In genomic region chr17:35834696-35835422, GRCm38 (mm10) we compare ENCODE assay signal across 8 mouse cellular contexts. TPM values are rescaled to one million over a fixed set of nuclear protein-coding genes. Genes with fewer than 3 reads are reported as not detected.
DNase-seq lines count a peak whose midpoint lies in the region; ATAC-seq and TF ChIP-seq lines count a peak whose summit lies in the region.

No protein-coding gene starts in this region.

- no peak for TF ChIP-seq POLR2A in thymus, adult 2 months (IDR thresholded peaks at IDR 0.05; ENCODE audit: control insufficient read depth, extremely low read depth, insufficient read depth, low read length, poor library complexity)
- no peak for TF ChIP-seq POLR2A in kidney, adult 2 months (IDR thresholded peaks at IDR 0.05; ENCODE audit: low read depth, low read length)

- H3K36me3 ChIP-seq in thymus, adult 2 months (ENCODE audit: control insufficient read depth, insufficient read depth, low read length) = peaks cover 39% of the 10 kb centered on the region
- peaks cover 39% of the 10 kb centered on the region for H3K36me3 ChIP-seq in hindbrain, embryonic 15.5 days
- H3K36me3 ChIP-seq in midbrain, embryonic 12.5 days = peaks cover 54% of the 10 kb centered on the region
- peaks cover 3% of the 10 kb centered on the region; the same call in 1 of the 2 replicates for H3K36me3 ChIP-seq in kidney, adult 2 months (ENCODE audit: control insufficient read depth, insufficient read depth, low read length)

- TF ChIP-seq CTCF in thymus, adult 2 months (IDR thresholded peaks at IDR 0.05; ENCODE audit: borderline replicate concordance, control insufficient read depth, extremely low read depth, insufficient read depth, low read length, poor library complexity) = no peak
- no peak for TF ChIP-seq CTCF in kidney, adult 2 months (conservative IDR thresholded peaks at IDR 0.05; ENCODE audit: insufficient read depth, insufficient read length, low read depth, low read length)

- H3K9me3 ChIP-seq in hindbrain, embryonic 15.5 days = no peaks in the 10 kb centered on the region
- H3K9me3 ChIP-seq in midbrain, embryonic 12.5 days = no peaks in the 10 kb centered on the region

- 76% methylated on average over 26 of the region's 26 CpGs for WGBS in thymus, adult 2 months
- WGBS in hindbrain, embryonic 15.5 days = 70% methylated on average over 26 of the region's 26 CpGs
- WGBS in midbrain, embryonic 12.5 days = 80% methylated on average over 26 of the region's 26 CpGs
- WGBS in kidney, adult 2 months = 57% methylated on average over 26 of the region's 26 CpGs

- H3K4me1 ChIP-seq in thymus, adult 2 months (replicated peaks; ENCODE audit: control insufficient read depth, insufficient read depth, low read length) = peaks cover 26% of the 10 kb centered on the region
- H3K4me1 ChIP-seq in hindbrain, embryonic 15.5 days (replicated peaks) = peaks cover 51% of the 10 kb centered on the region
- H3K4me1 ChIP-seq in midbrain, embryonic 12.5 days = peaks cover 44% of the 10 kb centered on the region
- H3K4me1 ChIP-seq in kidney, adult 2 months (ENCODE audit: control insufficient read depth, insufficient read depth, low read length) = peaks cover 15% of the 10 kb centered on the region

- H3K27ac ChIP-seq in thymus, adult 2 months (ENCODE audit: control insufficient read depth, insufficient read depth, low read length) = no peak overlapping the region
- 0 out of 2 replicates have a peak overlapping the region, but pooled peaks have one; percentile 23 for H3K27ac ChIP-seq in hindbrain, embryonic 15.5 days (replicated peaks)
- H3K27ac ChIP-seq in midbrain, embryonic 12.5 days (replicated peaks) = peak overlapping the region; percentile 32; the same call in 1 of the 2 replicates
- H3K27ac ChIP-seq in kidney, adult 2 months (ENCODE audit: insufficient read depth, low read depth, low read length) = no peak overlapping the region

- H3K4me3 ChIP-seq in thymus, adult 2 months (ENCODE audit: control insufficient read depth, insufficient read depth, low read length) = peak overlapping the region; percentile 8; the same call in 1 of the 2 replicates
- H3K4me3 ChIP-seq in hindbrain, embryonic 15.5 days = peak overlapping the region; percentile 84
- peak overlapping the region; percentile 89 for H3K4me3 ChIP-seq in midbrain, embryonic 12.5 days
- H3K4me3 ChIP-seq in kidney, adult 2 months (ENCODE audit: insufficient read depth, low read depth, low read length) = no peak overlapping the region

- intact Hi-C loops in gastrocnemius, postnatal 14 days (cut with DNase I; ENCODE audit: low total_unique reads) = loop anchor here (2.0 kb wide), 1 partner anchor 38 kb away; no protein-coding TSS in a partner anchor

- DNase-seq in gastrocnemius, postnatal 10 days = peak; percentile 18
- no peak for DNase-seq in gastrocnemius, postnatal 14 days
- DNase-seq in thymus, adult 2 months = peak; percentile 20
- no peak for DNase-seq in thymus, postnatal 36 days
- no peak for DNase-seq in urinary bladder, postnatal 14 days (ENCODE audit: low spot score)
- DNase-seq in kidney, adult 2 months = no peak

- H3K27me3 ChIP-seq in thymus, adult 2 months (ENCODE audit: control insufficient read depth, insufficient read depth, low read length) = no peaks in the 10 kb centered on the region
- no peaks in the 10 kb centered on the region for H3K27me3 ChIP-seq in hindbrain, embryonic 15.5 days
- no peaks in the 10 kb centered on the region for H3K27me3 ChIP-seq in midbrain, embryonic 12.5 days
- H3K27me3 ChIP-seq in kidney, adult 2 months (replicated peaks; ENCODE audit: control insufficient read depth, insufficient read depth, low read length) = no peaks in the 10 kb centered on the region

- H3K4me2 ChIP-seq in hindbrain, embryonic 15.5 days = peak overlapping the region; percentile 77
- H3K4me2 ChIP-seq in midbrain, embryonic 12.5 days (replicated peaks) = peak overlapping the region; percentile 89

- no peak for ATAC-seq in hindbrain, embryonic 15.5 days (ENCODE audit: low FRiP score, low read depth)
- no peak for ATAC-seq in midbrain, embryonic 12.5 days (ENCODE audit: low FRiP score, low read depth)

- H3K9ac ChIP-seq in hindbrain, embryonic 15.5 days = peak overlapping the region; percentile 96; the same call in 1 of the 2 replicates
- peak overlapping the region; percentile 99 for H3K9ac ChIP-seq in midbrain, embryonic 12.5 days (replicated peaks)

RNA-seq across cellular contexts. Expression of gene Tubb5, which starts 3.2 kb away (rescaled TPM):
- total RNA-seq in gastrocnemius, postnatal 10 days (2021) = 100 to 1,000 TPM; 205 to 251 TPM
- total RNA-seq in gastrocnemius, postnatal 14 days (2021) = 100 to 1,000 TPM in 1 of 2 experiments, 10 to 100 TPM in 1; 95.6 to 123 TPM
- polyA plus RNA-seq in thymus, adult 2 months (2012; rRNA removed) = 1,522 and 2,049 TPM in 2 replicates
- 1,681 and 1,706 TPM in 2 replicates for polyA plus RNA-seq in hindbrain, embryonic 15.5 days (2015; fragmentation: Nextera tagmentation; extraction: Ambion mirVana)
- polyA plus RNA-seq in midbrain, embryonic 12.5 days (2016; fragmentation: Nextera tagmentation; extraction: Ambion mirVana) = 1,535 and 1,561 TPM in 2 replicates
- polyA plus RNA-seq in kidney, adult 2 months (2012; rRNA removed) = 98.9 and 109 TPM in 2 replicates

RNA-seq across cellular contexts. Expression of gene Mdc1, which starts 6.5 kb away (rescaled TPM):
- total RNA-seq in gastrocnemius, postnatal 10 days (2021) = 10 to 100 TPM; 10.1 to 14.6 TPM
- 1 to 10 TPM; 5.4 to 6.9 TPM for total RNA-seq in gastrocnemius, postnatal 14 days (2021)
- 17.4 and 22.4 TPM in 2 replicates for polyA plus RNA-seq in thymus, adult 2 months (2012; rRNA removed)
- polyA plus RNA-seq in hindbrain, embryonic 15.5 days (2015; fragmentation: Nextera tagmentation; extraction: Ambion mirVana) = 10.0 and 10.5 TPM in 2 replicates
- 19.1 and 20.3 TPM in 2 replicates for polyA plus RNA-seq in midbrain, embryonic 12.5 days (2016; fragmentation: Nextera tagmentation; extraction: Ambion mirVana)
- polyA plus RNA-seq in kidney, adult 2 months (2012; rRNA removed) = 5.7 TPM in 2 replicates

RNA-seq across cellular contexts. Expression of gene Flot1, which starts 11.8 kb away (rescaled TPM):
- total RNA-seq in gastrocnemius, postnatal 10 days (2021) = 10 to 100 TPM; 38.8 to 41.3 TPM
- 10 to 100 TPM; 39.2 to 40.3 TPM for total RNA-seq in gastrocnemius, postnatal 14 days (2021)
- 62.4 and 70.4 TPM in 2 replicates for polyA plus RNA-seq in thymus, adult 2 months (2012; rRNA removed)
- 111 and 116 TPM in 2 replicates for polyA plus RNA-seq in hindbrain, embryonic 15.5 days (2015; fragmentation: Nextera tagmentation; extraction: Ambion mirVana)
- 49.0 and 53.5 TPM in 2 replicates for polyA plus RNA-seq in midbrain, embryonic 12.5 days (2016; fragmentation: Nextera tagmentation; extraction: Ambion mirVana)
- polyA plus RNA-seq in kidney, adult 2 months (2012; rRNA removed) = 45.3 and 45.7 TPM in 2 replicates

RNA-seq across cellular contexts. Expression of gene Ier3, which starts 13.4 kb away (rescaled TPM):
- 1 to 10 TPM; 4.5 to 5.8 TPM for total RNA-seq in gastrocnemius, postnatal 10 days (2021)
- total RNA-seq in gastrocnemius, postnatal 14 days (2021) = 1 to 10 TPM; 4.6 to 5.4 TPM
- polyA plus RNA-seq in thymus, adult 2 months (2012; rRNA removed) = 6.2 and 6.4 TPM in 2 replicates
- 12.7 and 16.3 TPM in 2 replicates for polyA plus RNA-seq in hindbrain, embryonic 15.5 days (2015; fragmentation: Nextera tagmentation; extraction: Ambion mirVana)
- polyA plus RNA-seq in midbrain, embryonic 12.5 days (2016; fragmentation: Nextera tagmentation; extraction: Ambion mirVana) = 5.4 and 7.5 TPM in 2 replicates
- polyA plus RNA-seq in kidney, adult 2 months (2012; rRNA removed) = 26.3 and 28.4 TPM in 2 replicates

RNA-seq across cellular contexts. Expression of gene Nrm, which starts 26.3 kb away (rescaled TPM):
- 1 to 10 TPM; 7.8 to 9.7 TPM for total RNA-seq in gastrocnemius, postnatal 10 days (2021)
- total RNA-seq in gastrocnemius, postnatal 14 days (2021) = 1 to 10 TPM; 4.8 TPM
- polyA plus RNA-seq in thymus, adult 2 months (2012; rRNA removed) = 82.8 and 111 TPM in 2 replicates
- 22.1 and 22.6 TPM in 2 replicates for polyA plus RNA-seq in hindbrain, embryonic 15.5 days (2015; fragmentation: Nextera tagmentation; extraction: Ambion mirVana)
- 48.5 and 48.6 TPM in 2 replicates for polyA plus RNA-seq in midbrain, embryonic 12.5 days (2016; fragmentation: Nextera tagmentation; extraction: Ambion mirVana)
- 4.0 and 6.3 TPM in 2 replicates for polyA plus RNA-seq in kidney, adult 2 months (2012; rRNA removed)

Comparison
In these comparisons a context has a peak if more than half of its experiments do, and no peak if none do; other contexts are left out.
1. DNase-seq: peak in gastrocnemius, postnatal 10 days (single experiment) and thymus, adult 2 months (single experiment); none in gastrocnemius, postnatal 14 days (single experiment), thymus, postnatal 36 days (0 of 2), urinary bladder, postnatal 14 days (single experiment) and kidney, adult 2 months (single experiment).
2. H3K27ac ChIP-seq: peak in hindbrain, embryonic 15.5 days (single experiment) and midbrain, embryonic 12.5 days (single experiment); none in thymus, adult 2 months (single experiment) and kidney, adult 2 months (single experiment).
3. RNA of gene Tubb5, which starts 3.2 kb away (polyA plus RNA-seq): 1,681 to 1,706 TPM in hindbrain, embryonic 15.5 days, 1,535 to 1,561 TPM in midbrain, embryonic 12.5 days and 1,522 to 2,049 TPM in thymus, adult 2 months; 98.9 to 109 TPM in kidney, adult 2 months; every median in the first group is over 10 times any median in the second.